Mouse (Mus musculus): ENCODE data around the gene Slit3.

DNA sequence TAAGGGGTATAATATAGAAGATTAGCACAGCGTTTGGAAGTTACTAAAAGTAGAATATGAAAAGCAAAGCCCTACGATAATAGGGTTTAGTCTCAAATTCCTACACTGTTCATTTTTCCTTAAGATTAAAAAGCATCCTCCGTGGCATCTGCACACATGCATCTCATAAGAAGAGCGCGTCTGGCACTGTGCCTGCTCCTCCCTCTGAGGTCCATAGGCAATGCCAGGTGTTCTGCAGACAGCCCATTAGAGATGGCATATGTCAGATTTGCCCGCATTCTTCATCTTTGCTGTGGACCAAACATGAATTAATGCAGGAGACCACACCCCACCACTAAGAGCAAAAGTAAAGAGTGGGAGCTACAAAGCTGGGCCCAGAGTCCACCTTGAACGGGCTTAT lies 462.6 kb downstream of the Slit3 start:
- TF ChIP-seq POLR2A (IDR thresholded peaks at IDR 0.05; ENCODE audit: low read depth, low read length) (no peak), CTCF (IDR thresholded peaks at IDR 0.05; ENCODE audit: extremely low read depth, insufficient read length, insufficient replicate concordance, low read depth, low read length) (no peak)
